Mouse (Mus musculus): ENCODE measurements around the gene Atp1a1. TPM values are rescaled to one million over a fixed set of nuclear protein-coding genes. Genes with fewer than 3 reads are reported as not detected.
A peak's percentile ranks its signal among the peaks of the same experiment; 100 is the strongest.

Gene Atp1a1
- polyA plus RNA-seq, 3 experiments from 2014 or later, result 9.7 to 26.3 (median 14.9) TPM

DNA sequence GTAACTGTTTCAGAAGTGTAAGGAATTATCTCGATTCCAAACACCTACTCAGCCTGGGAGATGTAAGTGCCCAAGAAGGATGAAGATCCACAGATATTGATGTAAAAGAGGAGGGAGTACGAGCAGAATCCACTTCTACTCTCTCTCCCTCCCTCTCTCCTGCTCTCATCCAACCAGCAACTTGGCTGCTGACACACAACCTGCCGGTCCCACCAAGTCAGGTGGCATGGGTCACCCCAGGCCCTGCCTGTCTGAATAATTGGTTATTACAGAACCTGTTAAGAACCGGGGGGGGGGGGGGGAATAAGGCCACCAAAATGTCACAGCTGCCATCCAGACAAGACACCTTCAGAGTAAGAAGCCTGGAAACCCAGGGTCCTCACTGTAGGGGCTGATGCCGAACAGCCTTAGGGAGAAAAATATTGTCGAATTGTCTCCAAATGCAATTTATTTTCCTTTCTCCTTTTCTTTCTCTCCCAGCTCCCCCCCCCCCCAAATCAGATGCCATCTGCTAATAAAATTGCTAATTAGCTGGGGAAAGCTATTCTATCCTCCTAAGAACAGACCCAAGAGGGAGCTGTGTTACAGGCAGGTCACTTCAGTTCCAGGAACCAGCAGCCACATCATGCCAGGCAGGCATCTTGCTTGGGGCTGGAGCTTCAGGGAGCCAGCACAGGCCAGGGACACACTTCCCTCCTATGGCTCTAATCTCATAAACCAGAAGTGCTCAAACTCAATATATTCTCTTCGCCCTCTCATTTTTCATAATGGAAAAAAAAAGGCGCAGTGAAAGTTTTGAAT lies 6.7 kb upstream of the Atp1a1 start:
- ATAC-seq, result no peak

DNA sequence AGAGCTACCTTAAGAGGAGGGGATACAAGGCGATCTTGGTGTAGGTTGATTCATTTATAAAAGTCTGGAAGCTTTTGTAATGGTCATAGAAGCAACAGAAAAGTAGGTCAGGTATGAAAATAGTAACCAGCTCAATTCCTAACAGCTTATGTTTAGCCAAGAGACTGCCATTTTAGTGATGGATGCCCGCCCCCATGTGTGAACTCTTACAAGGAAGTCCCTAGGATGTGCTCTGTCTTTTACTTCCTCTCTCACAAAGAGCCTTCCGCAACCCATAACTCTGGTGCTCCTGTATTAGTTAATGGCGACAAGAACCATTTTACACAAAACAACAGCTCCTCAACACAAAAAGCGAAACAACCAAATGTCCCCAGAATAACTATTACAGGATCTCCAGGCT lies 4.8 kb upstream of the Atp1a1 start:
- no peak for ATAC-seq

DNA sequence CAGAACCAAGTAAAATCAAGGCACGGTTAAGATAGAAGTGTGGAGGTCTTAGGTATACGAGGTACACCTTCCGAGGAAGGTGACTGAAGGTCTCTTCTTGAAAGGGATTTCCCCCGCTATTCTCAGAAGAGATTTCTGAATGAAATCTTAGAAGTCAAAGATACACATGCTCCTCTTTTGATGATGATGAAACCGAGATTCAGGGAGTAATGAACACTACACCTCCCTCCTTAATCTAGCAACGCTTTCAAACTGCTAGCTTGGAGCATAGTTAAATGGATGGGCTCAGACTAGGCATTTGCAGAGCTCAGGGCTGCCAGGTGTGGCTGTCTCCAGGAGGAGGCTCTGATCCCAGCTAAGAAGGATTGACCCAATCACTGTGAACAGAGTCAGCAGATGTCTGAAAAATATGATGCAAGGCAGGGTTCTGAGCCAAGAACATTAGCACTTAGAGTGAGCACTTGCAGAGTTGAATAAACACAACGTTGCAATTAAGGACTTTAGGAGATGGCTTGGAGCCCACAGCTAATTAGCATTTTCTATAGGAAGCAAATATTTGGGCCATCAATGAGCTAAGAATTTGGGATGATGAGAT lies 2.5 kb upstream of the Atp1a1 start:
- ATAC-seq, result no peak

- ATAC-seq, result peak; percentile 6
Observed at GRCm38 (mm10) chr3:101605721-101606120, 1.2 kb upstream of the Atp1a1 start.

DNA sequence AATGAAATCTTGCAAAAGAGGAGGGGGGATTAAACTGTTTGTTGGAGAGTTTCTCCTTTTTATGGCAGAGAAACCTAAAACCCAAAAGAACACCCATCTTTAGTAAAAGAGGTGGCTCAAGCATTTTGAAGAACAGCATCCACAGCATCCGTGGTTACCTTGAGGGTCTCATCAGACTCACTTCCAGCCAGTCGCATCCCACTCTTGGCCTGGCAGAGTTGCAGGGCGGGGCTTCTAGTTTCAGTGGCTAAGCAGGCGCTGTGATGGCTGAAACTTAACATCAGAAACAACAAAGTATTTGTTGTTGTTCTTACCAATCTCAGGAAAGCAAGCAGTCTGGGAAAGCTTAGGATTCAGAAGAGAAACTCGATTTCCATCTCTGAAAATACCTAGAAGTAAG lies 807 bp upstream of the Atp1a1 start:
- no peak for ATAC-seq

GRCm38 (mm10) chr3:101603661-101604549 lies 579 bp downstream of the Atp1a1 start:
- peak; percentile 45 for ATAC-seq

DNA sequence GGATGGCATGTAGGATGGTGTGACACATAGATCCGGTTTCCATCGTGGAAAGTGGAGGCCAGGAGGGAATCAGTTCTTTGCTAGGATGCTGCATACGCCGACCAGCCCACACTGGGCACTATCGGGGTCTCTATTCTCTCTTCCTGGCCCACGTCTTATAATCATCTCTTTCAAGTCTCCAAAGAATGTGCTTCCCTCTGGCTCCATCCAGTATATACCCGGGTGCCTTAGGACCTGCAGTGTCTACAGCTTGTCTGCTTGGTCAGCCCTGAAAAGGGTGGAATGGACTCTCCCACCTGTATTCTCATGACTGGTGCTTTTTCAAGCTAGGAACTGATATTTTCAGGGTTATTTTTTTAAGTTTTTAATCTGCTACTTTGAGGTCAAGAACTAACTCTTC lies 1.3 kb downstream of the Atp1a1 start:
- ATAC-seq, result no peak

DNA sequence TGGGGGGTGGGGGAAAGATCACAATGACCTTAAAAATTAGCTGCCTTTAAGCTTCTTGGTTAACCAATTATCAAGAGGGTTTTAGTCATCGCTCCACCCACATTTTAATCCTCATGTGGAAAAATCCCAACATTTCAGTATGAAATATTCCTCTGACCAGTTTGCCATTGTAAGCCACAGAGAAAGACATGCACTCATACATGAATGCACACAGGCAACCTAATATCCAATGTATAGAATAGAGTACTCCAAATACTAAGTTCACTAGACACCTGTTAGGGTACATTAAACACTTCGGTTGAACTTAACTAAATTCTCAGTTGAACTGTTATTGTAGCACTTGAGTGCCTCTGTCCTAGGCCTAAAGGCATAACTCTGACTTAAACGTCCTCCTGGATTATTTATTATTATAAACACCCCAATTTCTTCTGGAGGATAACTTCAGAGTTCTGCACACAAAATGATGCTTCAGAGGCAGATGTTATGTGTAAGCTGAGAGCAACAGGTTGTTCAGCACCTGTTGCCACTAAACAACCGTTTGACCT lies 1.9 kb downstream of the Atp1a1 start:
- ATAC-seq, result no peak

DNA sequence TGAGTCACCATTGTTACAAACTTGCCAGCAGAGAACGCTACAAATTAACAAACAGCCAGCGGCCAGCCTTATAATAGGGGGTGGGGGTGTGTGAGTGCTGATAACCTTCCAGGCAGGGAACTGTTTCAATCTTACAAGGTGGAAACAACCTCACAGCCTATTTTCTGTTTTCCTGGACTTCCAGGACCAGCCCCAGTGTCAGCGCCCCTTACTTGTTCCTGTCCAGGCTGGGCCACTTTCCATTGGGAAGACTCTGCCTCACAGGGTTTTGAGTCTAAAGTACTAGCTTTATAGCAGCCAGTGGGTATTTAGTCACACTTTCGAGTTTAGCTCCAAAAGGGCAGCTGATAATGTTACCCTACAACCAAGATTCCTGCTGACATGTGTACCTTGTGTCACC lies 2.8 kb downstream of the Atp1a1 start:
- no peak for ATAC-seq

- ATAC-seq, result no peak
Observed at GRCm38 (mm10) chr3:101601003-101601525, 3.4 kb downstream of the Atp1a1 start.

- ATAC-seq, result peak; percentile 13
Observed at GRCm38 (mm10) chr3:101599920-101600741, 4.4 kb downstream of the Atp1a1 start.

GRCm38 (mm10) chr3:101599191-101599919 lies 5.1 kb downstream of the Atp1a1 start:
- ATAC-seq, result no peak

- ATAC-seq, result no peak
Observed at GRCm38 (mm10) chr3:101598231-101598905, 6.1 kb downstream of the Atp1a1 start.

- ATAC-seq, result peak; percentile 18
Observed at GRCm38 (mm10) chr3:101597317-101598096, 7.0 kb downstream of the Atp1a1 start.

DNA sequence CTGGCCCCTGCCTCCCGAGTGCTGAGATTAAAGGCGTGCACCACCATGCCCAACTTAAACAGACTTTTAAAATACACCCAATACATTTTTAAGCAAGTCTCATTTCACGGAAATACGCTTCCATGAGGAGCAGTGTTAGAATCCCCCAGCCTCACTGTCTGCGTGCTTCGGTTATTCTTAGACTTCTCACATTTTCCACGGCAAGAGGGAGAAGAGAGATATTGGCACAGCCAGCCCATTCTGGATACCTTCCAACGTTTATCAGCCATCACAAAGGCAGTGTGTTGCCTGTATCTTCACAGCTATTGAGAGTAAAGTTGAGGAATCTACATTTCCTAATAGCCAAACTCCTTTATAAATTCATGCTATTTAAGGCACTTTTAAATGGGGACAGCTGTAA lies 7.8 kb downstream of the Atp1a1 start:
- no peak for ATAC-seq

DNA sequence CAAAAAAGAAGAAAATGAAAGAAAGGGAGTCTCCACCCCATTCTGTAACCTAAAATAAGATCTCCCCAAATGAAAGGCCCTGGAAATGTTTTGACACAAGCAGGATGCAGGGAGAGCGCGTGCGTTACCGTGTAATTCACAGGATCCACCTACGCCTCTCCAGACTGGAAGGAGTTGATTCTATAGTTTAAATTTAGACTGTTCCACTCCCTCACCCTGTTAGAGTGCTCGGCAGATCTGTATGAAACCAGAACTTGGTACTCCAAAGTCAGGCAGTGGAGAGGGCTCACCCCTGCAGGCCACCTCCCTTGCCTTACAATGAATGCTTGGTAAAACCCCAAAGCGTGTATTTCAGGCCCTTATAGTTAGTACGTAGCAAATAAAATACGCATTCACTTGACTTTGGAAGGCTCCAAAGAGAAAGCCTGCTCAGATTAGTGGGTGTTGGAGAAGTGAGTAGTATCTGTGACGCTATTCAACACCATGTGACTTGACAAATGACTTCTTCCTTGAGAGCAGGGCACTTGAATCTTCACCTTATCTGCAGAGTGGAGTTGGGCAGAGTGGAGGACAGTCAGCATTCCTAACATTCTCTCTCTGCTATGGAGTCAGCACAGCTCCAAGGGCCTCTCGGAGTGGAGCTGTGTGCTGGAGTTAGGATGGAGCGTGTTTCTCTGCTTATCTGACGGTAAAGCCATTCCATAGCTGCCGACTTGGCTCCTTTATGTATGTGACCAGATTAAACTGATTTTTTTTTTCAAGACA lies 8.4 kb downstream of the Atp1a1 start:
- no peak for ATAC-seq

DNA sequence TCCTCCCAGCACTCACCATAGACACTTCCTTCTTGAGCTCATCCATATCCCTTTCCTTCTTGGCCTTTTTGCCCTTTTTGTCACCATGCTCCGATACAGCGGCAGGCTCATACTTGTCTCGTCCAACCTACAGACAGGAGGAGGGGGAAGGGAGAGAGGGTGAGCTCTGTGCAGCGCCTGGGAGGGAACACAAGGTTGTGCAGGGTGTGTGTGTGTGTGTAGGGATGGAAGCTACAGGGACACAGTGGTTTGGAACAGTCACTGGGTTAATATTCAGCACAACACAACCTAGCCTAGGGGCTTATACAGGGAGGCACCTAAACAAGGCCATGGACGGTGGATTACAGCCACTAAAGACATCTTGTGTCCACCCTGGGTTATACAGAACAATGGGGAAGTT lies 9.5 kb downstream of the Atp1a1 start:
- ATAC-seq, result no peak

DNA sequence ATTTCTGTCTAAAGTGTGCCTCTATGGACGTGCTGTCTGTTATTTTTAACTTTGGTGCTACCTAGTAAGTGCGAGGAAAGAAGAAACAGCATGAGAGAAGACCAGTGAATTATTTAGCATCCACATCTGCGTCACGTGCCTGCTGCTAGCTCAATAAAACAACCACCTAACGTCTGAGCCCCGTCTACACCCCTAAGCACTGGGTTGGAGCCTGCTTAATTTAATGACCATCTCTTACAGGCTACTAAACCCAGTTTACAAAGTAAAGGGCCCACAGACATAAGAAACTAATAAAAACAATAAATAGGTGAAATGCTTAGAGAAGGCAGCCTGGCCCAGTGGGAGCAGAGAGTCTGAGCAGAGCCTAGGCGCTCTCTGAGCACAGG lies 11.2 kb downstream of the Atp1a1 start:
- ATAC-seq, result no peak

Measured in inflammation-experienced regulatory T-cells, adult 6 months (primary cell).